Mouse (Mus musculus): ENCODE measurements around the gene Map3k14.

- TF ChIP-seq CTCF (IDR thresholded peaks at IDR 0.05; ENCODE audit: low read depth, low read length) (no peak), POLR2A (IDR thresholded peaks at IDR 0.05; ENCODE audit: extremely low read depth, insufficient read depth, low read length) (no peak)
These were observed 43.3 kb downstream of the Map3k14 start for GRCm38 (mm10) chr11:103223951-103224456.

Measured in liver, adult 2 months (tissue).